Mouse (Mus musculus): Measurements from ENCODE around the gene Fhad1.

Fhad1 gene

GRCm38 (mm10) chr4:141885451-141885850 lies 129.4 kb downstream of the Fhad1 start:
- in situ Hi-C loops (cut with MboI, MseI): no loop called here

GRCm38 (mm10) chr4:141882858-141883257 lies 132.0 kb downstream of the Fhad1 start:
- in situ Hi-C loops (cut with MboI, MseI): no loop called here

- in situ Hi-C loops (cut with MboI, MseI): no loop called here
Observed at GRCm38 (mm10) chr4:141881950-141882349, 132.9 kb downstream of the Fhad1 start.

- in situ Hi-C loops (cut with MboI, MseI): no loop called here
Observed at GRCm38 (mm10) chr4:141881289-141881914, 133.5 kb downstream of the Fhad1 start.

- in situ Hi-C loops (cut with MboI, MseI): no loop called here
Observed at GRCm38 (mm10) chr4:141879875-141880274, 135.0 kb downstream of the Fhad1 start.

GRCm38 (mm10) chr4:141879074-141879473 lies 135.8 kb downstream of the Fhad1 start:
- in situ Hi-C loops (cut with MboI, MseI): no loop called here

- in situ Hi-C loops (cut with MboI, MseI): no loop called here
Observed at GRCm38 (mm10) chr4:141878621-141879020, 136.3 kb downstream of the Fhad1 start.

- in situ Hi-C loops (cut with MboI, MseI): no loop called here
Observed at GRCm38 (mm10) chr4:141875481-141876108, 139.3 kb downstream of the Fhad1 start.

- in situ Hi-C loops (cut with MboI, MseI): no loop called here
Observed at GRCm38 (mm10) chr4:141874601-141875460, 140.1 kb downstream of the Fhad1 start, which contains the start of gene Efhd2. TSS of gene Efhd2 (minus strand) at chr4:141874920.

GRCm38 (mm10) chr4:141874111-141874600 lies 140.7 kb downstream of the Fhad1 start:
- in situ Hi-C loops (cut with MboI, MseI): no loop called here

- in situ Hi-C loops (cut with MboI, MseI): no loop called here
Observed at GRCm38 (mm10) chr4:141872977-141873376, 141.9 kb downstream of the Fhad1 start.

GRCm38 (mm10) chr4:141871909-141872308 lies 143.0 kb downstream of the Fhad1 start:
- in situ Hi-C loops (cut with MboI, MseI): no loop called here

- in situ Hi-C loops (cut with MboI, MseI): no loop called here
Observed at GRCm38 (mm10) chr4:141871333-141871725, 143.6 kb downstream of the Fhad1 start.

- in situ Hi-C loops (cut with MboI, MseI): no loop called here
Observed at GRCm38 (mm10) chr4:141870666-141871332, 144.1 kb downstream of the Fhad1 start.

- in situ Hi-C loops (cut with MboI, MseI): no loop called here
Observed at GRCm38 (mm10) chr4:141869436-141870215, 145.3 kb downstream of the Fhad1 start.

GRCm38 (mm10) chr4:141868051-141868450 lies 146.8 kb downstream of the Fhad1 start:
- in situ Hi-C loops (cut with MboI, MseI): no loop called here

GRCm38 (mm10) chr4:141867498-141867897 lies 147.4 kb downstream of the Fhad1 start:
- in situ Hi-C loops (cut with MboI, MseI): no loop called here

GRCm38 (mm10) chr4:141866933-141867490 lies 147.9 kb downstream of the Fhad1 start:
- in situ Hi-C loops (cut with MboI, MseI): no loop called here

GRCm38 (mm10) chr4:141865600-141865999 lies 149.3 kb downstream of the Fhad1 start:
- in situ Hi-C loops (cut with MboI, MseI): no loop called here

- in situ Hi-C loops (cut with MboI, MseI): no loop called here
Observed at GRCm38 (mm10) chr4:141865006-141865405, 149.9 kb downstream of the Fhad1 start.

GRCm38 (mm10) chr4:141864506-141864905 lies 150.4 kb downstream of the Fhad1 start:
- in situ Hi-C loops (cut with MboI, MseI): no loop called here

Measured in T-helper 1 cell (primary cell).